Mouse (Mus musculus) heart, postnatal 36 days (tissue): ENCODE measurements around the gene Rps15. TPM values are rescaled to one million over a fixed set of nuclear protein-coding genes. Genes with fewer than 3 reads are reported as not detected.

Source experiments
- DNase-seq, 2 experiments: peaks; one replicate each; pipeline ENCODE4 v3.0.0; 2021 to 2022
- intact Hi-C: fragments of 180-260 bp; cut with DNase I; formaldehyde crosslinking; loops from one replicate; pipeline ENCODE4 v1.15.1; 2025
- total RNA-seq, 2 experiments: library from RNA; stranded (reverse); gene quantifications; 2 replicates each; pipeline ENCODE4 v1.2.3; 2021

Rps15 gene
- total RNA-seq, 2 experiments from 2014 or later: 748 to 777 TPM

- intact Hi-C loops: no loop called here
- DNase-seq: no peak
Measured at GRCm38 (mm10) chr10:80285222-80286070, 6.8 kb upstream of the Rps15 start.

GRCm38 (mm10) chr10:80288097-80288496, 4.2 kb upstream of the Rps15 start:
- no peak for DNase-seq
- intact Hi-C loops: no loop called here

GRCm38 (mm10) chr10:80288657-80289056, 3.6 kb upstream of the Rps15 start:
- intact Hi-C loops: no loop called here
- no peak for DNase-seq

GRCm38 (mm10) chr10:80293325-80293724, 1.1 kb downstream of the Rps15 start:
- no peak for DNase-seq
- intact Hi-C loops: no loop called here

- intact Hi-C loops: loop anchor here (2.0 kb wide), 1 partner anchor 26 kb away; the partner anchor contains the start of gene 2310011J03Rik
- DNase-seq: no peak
Measured at GRCm38 (mm10) chr10:80294311-80294710, 2.1 kb downstream of the Rps15 start.

GRCm38 (mm10) chr10:80294788-80295303, 2.6 kb downstream of the Rps15 start:
- intact Hi-C loops: loop anchor here (1.0 to 2.0 kb wide), 3 partner anchors 26 to 79 kb away; partner anchors contain the start of genes 2310011J03Rik and Adamtsl5

GRCm38 (mm10) chr10:80295618-80296425, 3.6 kb downstream of the Rps15 start, which contains the start of gene Apc2:
Apc2 (plus strand) TSS chr10:80295977.
- DNase-seq: peak; percentile 71 to 81
- intact Hi-C loops: loop anchor here (1.0 to 2.0 kb wide), 3 partner anchors 25 to 78 kb away; partner anchors contain the start of genes 2310011J03Rik and Adamtsl5

More at GRCm38 (mm10) chr10:80294788-80295303, 2.6 kb downstream of the Rps15 start:
- no peak for DNase-seq

- DNase-seq: no peak
- intact Hi-C loops: no loop called here
Measured at GRCm38 (mm10) chr10:80296824-80297223, 4.6 kb downstream of the Rps15 start.

GRCm38 (mm10) chr10:80297526-80298133, 5.4 kb downstream of the Rps15 start:
- DNase-seq: no peak
- intact Hi-C loops: no loop called here

- peak in 1 of 2 experiments; percentile 46 for DNase-seq
- intact Hi-C loops: no loop called here
Measured at GRCm38 (mm10) chr10:80298571-80299281, 6.5 kb downstream of the Rps15 start.

- intact Hi-C loops: no loop called here
- no peak for DNase-seq
Measured at GRCm38 (mm10) chr10:80299301-80299700, 7.0 kb downstream of the Rps15 start.

- no peak for DNase-seq
- intact Hi-C loops: no loop called here
Measured at GRCm38 (mm10) chr10:80299824-80300223, 7.6 kb downstream of the Rps15 start.

GRCm38 (mm10) chr10:80300672-80301181, 8.5 kb downstream of the Rps15 start:
- DNase-seq: no peak
- intact Hi-C loops: no loop called here

- intact Hi-C loops: no loop called here
- no peak for DNase-seq
Measured at GRCm38 (mm10) chr10:80301256-80302081, 9.2 kb downstream of the Rps15 start.

- DNase-seq: no peak
- intact Hi-C loops: no loop called here
Measured at GRCm38 (mm10) chr10:80302082-80302355, 9.8 kb downstream of the Rps15 start.

- intact Hi-C loops: no loop called here
- DNase-seq: peak; percentile 82 to 83
Measured at GRCm38 (mm10) chr10:80302471-80302881, 10.2 kb downstream of the Rps15 start.

- intact Hi-C loops: no loop called here
Measured at GRCm38 (mm10) chr10:80304458-80304857, 12.2 kb downstream of the Rps15 start.

GRCm38 (mm10) chr10:80304862-80305261, 12.6 kb downstream of the Rps15 start:
- intact Hi-C loops: no loop called here

More at GRCm38 (mm10) chr10:80304458-80304857, 12.2 kb downstream of the Rps15 start:
- no peak for DNase-seq

GRCm38 (mm10) chr10:80311560-80311959, 19.3 kb downstream of the Rps15 start:
- DNase-seq: no peak
- intact Hi-C loops: no loop called here

More at GRCm38 (mm10) chr10:80304862-80305261, 12.6 kb downstream of the Rps15 start:
- DNase-seq: no peak
